Mouse (Mus musculus): Measurements from ENCODE around the gene Egfl8.

Egfl8 gene

DNA sequence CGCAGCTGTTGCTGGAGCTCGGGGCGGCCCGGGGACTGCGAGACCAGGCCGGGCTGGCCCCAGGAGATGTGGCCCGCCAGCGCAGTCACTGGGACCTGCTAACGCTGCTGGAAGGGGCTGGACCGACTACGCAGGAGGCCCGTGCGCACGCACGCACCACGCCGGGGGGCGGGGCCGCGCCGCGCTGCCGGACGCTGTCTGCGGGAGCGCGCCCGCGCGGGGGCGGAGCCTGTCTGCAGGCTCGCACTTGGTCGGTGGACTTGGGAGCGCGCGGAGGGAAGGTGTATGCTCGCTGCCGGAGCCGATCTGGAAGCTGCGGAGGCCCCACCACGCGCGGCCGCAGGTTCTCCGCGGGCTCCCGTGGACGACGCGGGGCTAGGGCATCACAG, 28.4 kb downstream of the Egfl8 start:
- peak; percentile 20; the same call in 1 of the 2 replicates for TF ChIP-seq GATA4 (IDR thresholded peaks at IDR 0.05; ENCODE audit: insufficient replicate concordance, low read length)

- no peak for TF ChIP-seq GATA4 (IDR thresholded peaks at IDR 0.05; ENCODE audit: insufficient replicate concordance, low read length)
Observed at GRCm38 (mm10) chr17:34586796-34587422, 28.9 kb downstream of the Egfl8 start.

DNA sequence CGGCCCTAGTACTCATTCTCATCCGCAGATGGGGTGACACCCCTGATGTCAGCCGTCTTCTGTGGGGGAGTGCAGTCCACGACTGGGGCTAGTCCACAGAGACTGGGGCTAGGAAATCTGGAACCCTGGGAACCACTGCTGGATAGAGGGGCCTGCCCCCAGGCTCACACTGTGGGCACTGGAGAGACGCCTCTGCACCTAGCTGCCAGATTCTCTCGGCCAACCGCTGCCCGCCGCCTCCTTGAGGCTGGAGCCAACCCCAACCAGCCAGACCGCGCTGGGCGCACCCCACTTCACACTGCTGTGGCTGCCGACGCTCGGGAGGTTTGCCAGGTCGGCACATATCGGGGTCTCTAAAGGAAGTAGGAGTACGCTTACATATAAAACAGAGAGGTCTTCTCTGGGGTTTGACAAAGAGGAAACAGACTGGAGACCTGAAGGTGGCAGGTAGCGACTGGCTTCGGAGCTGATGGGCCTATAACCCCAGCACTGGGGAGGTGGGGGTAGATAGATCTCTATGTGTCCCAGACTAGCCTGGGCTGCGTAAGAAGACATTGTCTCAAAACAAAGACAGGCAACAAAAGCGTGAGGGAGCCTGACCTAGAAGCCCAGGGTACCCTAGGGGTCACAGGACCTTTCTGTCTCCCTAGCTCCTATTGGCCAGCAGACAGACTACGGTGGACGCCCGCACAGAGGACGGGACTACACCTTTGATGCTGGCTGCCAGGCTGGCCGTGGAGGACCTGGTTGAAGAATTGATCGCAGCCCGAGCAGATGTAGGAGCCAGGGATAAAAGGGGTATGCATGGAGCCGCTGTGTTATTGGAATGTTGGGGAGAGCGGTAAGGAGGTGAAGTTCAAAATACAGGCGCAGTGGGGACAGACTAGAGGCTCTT, 29.6 kb downstream of the Egfl8 start:
- no peak for TF ChIP-seq GATA4 (IDR thresholded peaks at IDR 0.05; ENCODE audit: insufficient replicate concordance, low read length)

DNA sequence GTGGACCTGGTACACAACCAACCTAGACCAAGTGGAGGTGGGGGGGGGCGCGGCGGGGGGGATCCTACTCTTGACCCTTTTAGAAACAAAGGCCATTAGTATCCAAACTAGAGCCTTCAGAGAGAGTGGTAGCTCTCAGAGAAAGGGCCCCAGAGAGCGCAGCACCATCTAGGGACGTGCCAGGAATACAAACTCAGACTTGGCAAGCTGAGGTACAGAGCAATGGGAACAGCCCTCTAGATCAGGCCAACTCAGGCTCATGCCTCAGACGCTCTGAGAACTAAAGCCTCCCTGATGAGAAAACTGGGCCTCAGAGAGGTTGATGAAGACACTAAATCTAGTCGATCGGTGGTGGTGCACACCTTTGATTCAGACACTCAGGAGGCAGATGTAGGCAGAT, 30.6 kb downstream of the Egfl8 start:
- no peak for TF ChIP-seq GATA4 (IDR thresholded peaks at IDR 0.05; ENCODE audit: insufficient replicate concordance, low read length)

DNA sequence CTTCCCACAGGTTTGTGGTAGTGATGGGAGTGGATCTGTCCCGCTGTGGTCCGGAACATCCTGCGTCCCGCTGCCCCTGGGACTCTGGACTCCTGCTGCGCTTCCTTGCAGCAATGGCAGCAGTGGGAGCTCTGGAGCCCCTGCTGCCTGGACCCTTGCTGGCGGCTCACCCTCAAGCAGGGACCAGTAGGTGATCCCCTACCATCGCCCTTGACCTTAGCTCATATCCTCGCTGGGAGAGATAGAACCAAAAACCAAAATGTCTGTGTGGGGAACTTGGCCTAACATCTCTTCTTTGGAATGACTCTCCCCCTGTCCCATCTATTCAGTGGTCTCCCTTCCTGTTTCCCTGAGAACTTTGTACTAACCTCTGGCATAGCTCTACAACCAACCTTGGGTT, 32.0 kb downstream of the Egfl8 start:
- TF ChIP-seq GATA4 (IDR thresholded peaks at IDR 0.05; ENCODE audit: insufficient replicate concordance, low read length), result no peak

- TF ChIP-seq GATA4 (IDR thresholded peaks at IDR 0.05; ENCODE audit: insufficient replicate concordance, low read length), result no peak
Observed at GRCm38 (mm10) chr17:34583397-34583796, 32.4 kb downstream of the Egfl8 start.

- no peak for TF ChIP-seq GATA4 (IDR thresholded peaks at IDR 0.05; ENCODE audit: insufficient replicate concordance, low read length)
Observed at GRCm38 (mm10) chr17:34582528-34582927, 33.2 kb downstream of the Egfl8 start.

GRCm38 (mm10) chr17:34578070-34578469, 37.7 kb downstream of the Egfl8 start:
- TF ChIP-seq GATA4 (IDR thresholded peaks at IDR 0.05; ENCODE audit: insufficient replicate concordance, low read length), result no peak

DNA sequence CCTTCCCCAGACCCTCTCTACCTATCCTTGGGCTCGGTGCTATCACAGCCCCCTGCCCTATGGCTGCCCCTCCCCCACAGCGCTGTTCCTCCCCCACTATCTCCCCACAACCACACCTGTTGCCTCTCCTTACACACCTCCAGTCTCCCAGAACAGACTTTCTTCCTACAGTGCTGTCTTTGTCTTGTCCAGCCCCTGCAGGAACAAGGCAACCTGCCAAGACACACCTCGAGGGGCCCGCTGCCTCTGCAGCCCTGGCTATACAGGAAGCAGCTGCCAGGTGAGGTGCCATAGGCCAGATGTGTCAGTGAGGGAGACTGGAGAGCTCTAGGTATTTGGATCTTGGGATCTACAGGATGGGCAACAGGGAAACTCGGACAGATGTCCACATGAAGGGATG, 39.2 kb downstream of the Egfl8 start:
- TF ChIP-seq GATA4 (IDR thresholded peaks at IDR 0.05; ENCODE audit: insufficient replicate concordance, low read length), result no peak

GRCm38 (mm10) chr17:34572361-34572760, 43.4 kb downstream of the Egfl8 start:
- TF ChIP-seq GATA4 (IDR thresholded peaks at IDR 0.05; ENCODE audit: insufficient replicate concordance, low read length), result no peak

DNA sequence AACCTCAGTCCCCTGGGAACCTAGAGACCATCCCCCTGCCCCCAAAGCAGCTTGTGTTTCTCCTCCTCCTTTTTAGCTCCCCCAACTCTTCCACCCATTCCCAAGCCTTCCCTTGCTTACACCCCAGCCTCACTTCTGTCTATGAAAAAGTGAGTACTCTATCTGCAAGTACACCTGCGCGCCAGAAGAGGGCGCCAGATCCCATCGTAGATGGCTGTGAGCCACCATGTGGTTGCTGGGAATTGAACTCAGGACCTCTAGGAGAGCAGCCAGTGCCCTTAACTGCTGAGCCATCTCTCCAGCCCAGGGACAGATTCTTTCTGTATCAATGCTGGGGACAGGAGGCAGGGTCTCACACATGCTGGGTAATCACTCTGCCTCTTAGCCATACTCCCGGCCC, 43.9 kb downstream of the Egfl8 start:
- no peak for TF ChIP-seq GATA4 (IDR thresholded peaks at IDR 0.05; ENCODE audit: insufficient replicate concordance, low read length)

GRCm38 (mm10) chr17:34569919-34570318, 45.9 kb downstream of the Egfl8 start:
- TF ChIP-seq GATA4 (IDR thresholded peaks at IDR 0.05; ENCODE audit: insufficient replicate concordance, low read length), result no peak

GRCm38 (mm10) chr17:34568421-34568820, 47.4 kb downstream of the Egfl8 start:
- no peak for TF ChIP-seq GATA4 (IDR thresholded peaks at IDR 0.05; ENCODE audit: insufficient replicate concordance, low read length)

DNA sequence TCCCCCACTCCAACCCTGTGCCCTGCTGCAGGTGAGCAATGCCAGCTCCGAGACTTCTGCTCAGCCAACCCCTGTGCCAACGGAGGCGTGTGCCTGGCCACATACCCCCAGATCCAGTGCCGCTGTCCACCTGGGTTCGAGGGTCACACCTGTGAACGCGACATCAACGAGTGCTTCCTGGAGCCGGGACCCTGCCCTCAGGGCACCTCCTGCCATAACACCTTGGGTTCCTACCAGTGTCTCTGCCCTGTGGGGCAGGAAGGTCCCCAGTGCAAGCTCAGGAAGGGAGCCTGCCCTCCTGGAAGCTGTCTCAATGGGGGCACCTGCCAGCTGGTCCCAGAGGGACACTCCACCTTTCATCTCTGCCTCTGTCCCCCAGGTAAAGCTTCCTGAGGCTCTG, 48.5 kb downstream of the Egfl8 start:
- TF ChIP-seq GATA4 (IDR thresholded peaks at IDR 0.05; ENCODE audit: insufficient replicate concordance, low read length), result no peak

DNA sequence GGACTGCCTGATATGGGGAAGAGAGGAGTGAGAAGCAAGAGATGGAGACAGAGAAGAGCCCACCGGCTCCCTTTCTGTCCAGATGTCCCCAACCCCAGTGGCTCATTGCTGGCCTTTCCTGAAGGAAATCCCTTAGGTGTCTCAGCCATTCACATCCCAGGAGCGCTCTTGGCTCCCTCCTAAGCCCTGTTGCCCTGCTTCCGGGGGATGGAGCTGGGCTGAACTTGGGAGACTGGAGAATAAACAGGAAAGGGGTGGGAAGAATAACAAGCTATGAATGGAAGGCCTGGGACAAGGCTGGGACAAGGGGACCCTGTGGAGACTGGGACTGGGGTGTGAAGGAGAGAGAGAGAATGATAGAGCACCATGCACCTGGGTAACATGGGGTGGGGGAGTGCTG, 51.0 kb downstream of the Egfl8 start:
- no peak for TF ChIP-seq GATA4 (IDR thresholded peaks at IDR 0.05; ENCODE audit: insufficient replicate concordance, low read length)

- TF ChIP-seq GATA4 (IDR thresholded peaks at IDR 0.05; ENCODE audit: insufficient replicate concordance, low read length), result no peak
Observed at GRCm38 (mm10) chr17:34564003-34564421, 51.8 kb downstream of the Egfl8 start, which contains the start of gene Notch4. Gene Notch4 (plus strand): TSS chr17:34564268.

Data from liver, adult (tissue).